Mouse (Mus musculus): ENCODE results near the gene Trim26.
"Not testable (repeated sequence)": the region's sequence is repeated elsewhere in the genome, so short reads cannot be mapped to it uniquely, and the experiment has no call there.

Gene Trim26

DNA sequence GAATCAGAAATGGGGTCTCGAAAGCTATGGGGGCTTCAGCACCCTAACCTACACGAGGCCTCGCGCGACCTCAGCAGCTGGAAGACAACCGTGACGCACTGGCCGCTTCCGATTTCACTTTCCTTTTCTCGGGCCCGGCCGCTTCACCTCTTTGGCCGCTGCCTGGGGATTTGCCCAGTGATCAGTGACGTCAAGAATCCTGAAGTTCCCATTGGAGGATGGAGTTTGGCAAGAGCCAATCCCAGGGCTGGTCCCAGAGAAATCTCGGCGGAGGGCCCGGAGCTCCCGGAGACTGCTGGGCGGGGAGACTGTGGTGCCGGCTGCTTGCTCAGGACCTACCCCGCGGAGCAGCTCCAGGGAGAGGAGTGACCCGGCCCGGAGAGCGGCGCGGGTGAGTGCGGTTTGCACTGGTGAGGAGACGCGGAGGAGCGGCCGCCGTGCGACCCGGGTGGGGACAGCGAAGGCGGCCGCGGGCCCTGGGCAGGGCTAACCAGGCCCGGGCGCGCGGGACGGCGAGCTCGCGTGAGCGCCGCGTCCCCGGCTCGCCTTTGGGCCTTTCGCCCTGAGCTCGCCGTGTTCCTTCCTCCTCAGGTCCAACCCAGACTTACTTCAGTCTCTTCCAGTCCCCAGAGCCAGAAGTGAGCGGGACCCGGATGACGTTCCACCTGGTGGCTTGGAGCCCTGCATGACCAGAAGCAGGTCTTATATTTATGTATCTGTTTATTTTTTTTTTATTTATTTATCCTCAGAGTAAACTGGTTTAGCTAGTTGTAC lies at the start of gene Trim26:
Gene Trim26 (plus strand): TSS at position 261 of the 774 bp plus-strand sequence.
- CTCF ChIA-PET, result interaction anchor here (0.7 kb wide), 1 partner anchor 9 kb away, joined by 11 read pairs; no protein-coding TSS in a partner anchor

DNA sequence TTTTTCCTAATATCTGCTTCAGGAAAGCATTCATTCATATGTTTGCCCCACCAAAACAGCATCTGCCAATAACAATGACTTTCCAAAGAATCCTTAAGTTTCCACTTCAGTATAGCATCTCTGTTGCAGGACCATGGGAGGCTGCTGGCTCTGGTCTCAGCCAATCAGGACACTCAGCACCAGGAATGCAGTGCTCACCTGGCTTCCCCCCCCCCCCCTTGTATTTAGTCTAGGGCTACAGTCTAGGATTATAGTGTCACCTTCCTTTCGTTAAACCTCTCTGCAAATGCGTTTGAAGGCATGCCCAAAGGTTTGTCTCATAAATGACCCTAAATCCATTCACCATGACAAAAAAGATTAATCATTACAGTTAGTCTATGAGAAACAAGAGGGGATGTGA lies 48.6 kb upstream of the Trim26 start:
- CTCF ChIA-PET, result no interaction called here

GRCm38 (mm10) chr17:36788801-36789200 lies 48.1 kb upstream of the Trim26 start:
- CTCF ChIA-PET, result interaction anchor here (0.8 kb wide), 1 partner anchor 35 kb away, joined by 3 read pairs; no protein-coding TSS in a partner anchor

GRCm38 (mm10) chr17:36799493-36799892 lies 37.4 kb upstream of the Trim26 start:
- CTCF ChIA-PET, result no interaction called here

DNA sequence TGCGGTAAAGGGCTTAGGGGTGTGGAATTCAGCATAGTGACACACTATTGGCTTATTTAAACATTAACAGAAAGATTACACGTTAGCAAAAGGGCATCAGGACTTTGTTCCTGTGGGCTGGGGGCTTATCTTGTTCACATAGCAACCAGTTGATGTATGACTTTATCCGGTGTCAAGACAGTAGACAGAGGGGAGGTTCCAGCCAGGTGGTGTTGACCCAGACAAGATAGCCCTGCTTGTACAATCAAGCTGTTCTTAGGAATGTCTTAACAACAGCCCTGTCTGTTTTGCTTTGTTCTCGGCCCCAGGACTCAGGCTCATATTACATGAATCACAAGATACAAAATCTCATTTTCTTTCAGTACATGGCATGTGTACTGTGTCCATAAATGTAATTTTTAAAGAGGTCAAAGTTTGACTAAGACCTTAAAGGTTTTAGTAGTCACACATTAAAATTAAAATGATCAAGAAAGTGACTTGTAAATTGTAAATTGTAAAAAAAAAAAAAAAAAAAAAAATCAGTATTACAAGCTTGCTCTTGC lies 36.9 kb upstream of the Trim26 start:
- CTCF ChIA-PET, result interaction anchor here (0.6 to 0.7 kb wide), 2 partner anchors 34 to 140 kb away, joined by 5 to 8 read pairs; no protein-coding TSS in a partner anchor

DNA sequence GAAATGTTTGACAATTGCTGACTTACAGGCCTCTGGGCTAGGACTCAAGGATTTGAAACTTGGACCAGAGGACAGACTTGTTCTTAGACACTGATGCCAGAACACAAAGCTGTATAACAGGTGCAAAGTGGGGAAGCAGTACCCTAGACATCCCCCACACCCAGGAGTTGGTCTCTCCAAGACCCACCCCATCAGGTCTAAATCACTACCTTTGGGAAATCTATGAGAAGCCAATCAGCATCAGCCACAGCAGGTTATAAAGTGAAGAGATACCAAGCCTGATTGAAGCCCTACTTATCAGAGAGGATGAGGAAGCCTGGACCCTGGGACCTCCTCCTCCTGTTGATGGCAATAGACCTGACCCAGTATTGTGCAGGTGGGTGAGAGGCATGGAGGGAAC lies 25.1 kb upstream of the Trim26 start, which contains the start of gene H2-M10.6:
Gene H2-M10.6 (plus strand): TSS at position 301 of the 400 bp plus-strand sequence.
- CTCF ChIA-PET, result no interaction called here

DNA sequence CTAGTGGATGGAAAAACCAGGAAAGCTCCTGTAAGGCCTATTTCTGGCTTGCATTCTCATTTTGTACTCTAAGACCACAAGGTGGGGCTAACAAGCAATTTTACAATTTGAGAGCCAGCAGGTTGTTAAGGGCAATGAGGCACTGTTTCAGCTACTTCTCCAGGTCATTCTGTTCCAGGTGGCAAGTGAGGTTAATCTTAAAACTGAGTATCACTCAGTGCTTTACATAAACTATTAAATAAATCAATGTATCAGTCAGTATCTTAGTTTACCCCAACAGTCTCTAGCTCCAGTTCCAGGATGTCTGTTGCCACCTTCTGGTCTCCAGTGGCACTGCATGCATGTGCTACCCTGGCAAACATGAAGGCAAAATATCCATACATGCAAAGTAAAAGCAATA lies 12.9 kb upstream of the Trim26 start:
- CTCF ChIA-PET, result interaction anchor here (0.6 to 1.1 kb wide), 3 partner anchors 31 to 379 kb away, joined by 3 to 7 read pairs (median 3); no protein-coding TSS in a partner anchor

GRCm38 (mm10) chr17:36825525-36825924 lies 11.4 kb upstream of the Trim26 start:
- CTCF ChIA-PET, result interaction anchor here (0.6 kb wide), 1 partner anchor 20 kb away, joined by 5 read pairs; no protein-coding TSS in a partner anchor

GRCm38 (mm10) chr17:36826002-36826401 lies 10.9 kb upstream of the Trim26 start:
- CTCF ChIA-PET, result not testable (repeated sequence)

- CTCF ChIA-PET, result interaction anchor here (0.6 kb wide), 1 partner anchor 8 kb away, joined by 11 read pairs; the partner anchor contains the start of gene Trim26
These were observed 8.4 kb upstream of the Trim26 start for GRCm38 (mm10) chr17:36828488-36828887.

DNA sequence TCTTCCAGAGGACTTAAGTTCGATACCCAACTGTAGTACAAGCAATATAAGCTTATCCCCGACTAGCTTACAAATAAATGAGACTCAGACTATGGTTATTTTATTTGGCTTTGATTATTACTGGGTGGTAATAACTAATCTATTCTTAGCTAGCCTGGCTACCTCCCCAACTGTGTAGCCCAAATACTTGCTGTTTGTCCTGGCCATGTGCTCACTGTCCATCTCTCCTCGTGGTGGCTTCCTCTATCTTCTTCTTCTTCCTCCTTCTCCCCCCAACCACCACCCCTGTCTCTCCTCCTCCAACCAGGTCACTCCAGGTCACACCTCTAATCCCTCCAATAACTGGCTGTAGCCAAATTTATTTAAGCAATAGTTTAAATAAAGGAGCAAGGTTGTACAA lies 6.5 kb upstream of the Trim26 start:
- CTCF ChIA-PET, result no interaction called here

GRCm38 (mm10) chr17:36832694-36833093 lies 4.2 kb upstream of the Trim26 start:
- CTCF ChIA-PET, result no interaction called here

DNA sequence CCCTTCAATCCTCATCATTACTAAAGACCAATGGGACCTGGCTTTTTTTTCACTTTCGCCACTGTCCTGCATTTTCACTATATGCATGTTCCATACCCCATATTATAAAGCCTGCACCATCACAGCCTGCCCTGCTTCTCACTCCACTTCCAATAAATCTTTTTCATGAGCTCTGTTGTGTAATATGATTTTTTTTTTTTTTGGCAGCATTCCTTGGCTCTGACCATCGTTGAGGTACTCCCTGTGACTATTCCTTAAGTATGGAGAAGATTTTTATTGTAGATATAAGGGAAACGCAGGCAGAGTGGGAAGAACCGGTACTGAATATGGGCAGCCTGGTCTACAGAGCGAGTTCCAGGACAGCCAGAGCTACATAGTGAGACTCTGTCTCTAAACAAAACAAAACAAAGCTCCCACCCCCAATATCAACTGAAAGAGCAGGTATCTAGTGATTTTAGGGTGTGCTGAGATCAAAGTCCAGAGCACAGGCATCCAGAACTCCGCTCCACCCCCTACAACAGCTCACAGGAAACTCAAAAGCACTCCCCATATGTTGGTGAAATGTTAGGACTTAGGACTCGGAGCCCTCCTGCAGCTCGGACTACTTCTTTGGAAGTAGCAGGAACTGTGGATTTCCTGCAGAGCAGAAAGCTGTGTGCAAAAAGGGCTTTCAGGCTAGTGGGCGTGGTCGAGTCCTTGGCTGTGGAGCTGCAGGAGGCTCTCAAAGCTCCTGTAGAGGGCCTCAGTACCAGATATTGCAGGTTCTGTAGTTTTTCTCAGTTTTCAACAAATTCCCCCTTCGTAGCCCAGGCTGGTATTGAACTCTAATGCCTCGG lies 1.1 kb upstream of the Trim26 start:
- CTCF ChIA-PET, result interaction anchor here (0.5 kb wide), 1 partner anchor 520 kb away, joined by 6 read pairs; no protein-coding TSS in a partner anchor

DNA sequence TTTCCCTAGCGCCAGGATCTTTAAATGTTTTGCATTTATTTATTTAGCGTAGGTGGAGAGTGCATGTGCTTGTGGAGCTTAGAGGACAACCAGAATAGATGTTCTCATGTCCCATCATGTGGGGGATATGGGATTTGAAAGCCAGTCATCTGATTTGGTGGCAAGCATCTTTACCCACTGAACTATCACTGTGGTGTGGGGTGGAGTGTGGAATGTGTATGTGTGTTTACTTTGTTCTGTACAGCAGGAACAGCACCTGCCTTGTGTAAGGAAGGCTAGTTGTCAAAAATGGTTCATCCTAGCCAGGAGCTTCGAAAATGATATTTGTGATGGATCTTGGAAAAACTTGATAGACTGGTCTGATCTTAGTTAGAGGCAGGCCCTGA lies 514 bp upstream of the Trim26 start:
- CTCF ChIA-PET, result interaction anchor here (0.7 kb wide), 1 partner anchor 8 kb away, joined by 11 read pairs; no protein-coding TSS in a partner anchor

DNA sequence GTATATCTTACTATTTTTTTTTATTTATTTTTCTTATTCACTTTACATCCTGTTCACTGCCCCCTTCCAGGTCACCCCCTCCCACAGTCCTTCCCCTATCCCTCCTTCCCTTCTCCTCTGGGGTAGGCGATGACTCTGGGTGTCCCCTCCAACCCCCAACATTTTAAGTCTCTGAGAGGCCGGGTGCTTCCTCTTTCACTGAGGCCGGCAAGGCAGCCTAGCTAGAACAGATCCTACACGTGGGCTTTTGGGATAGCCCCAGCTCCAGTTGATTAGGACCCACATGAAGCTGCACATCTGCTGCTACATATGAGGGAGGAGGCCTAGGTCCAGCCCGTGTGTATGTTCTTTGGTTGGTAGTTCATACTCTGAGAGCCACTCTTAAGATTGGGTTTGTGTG lies 2.1 kb downstream of the Trim26 start:
- CTCF ChIA-PET, result no interaction called here

- CTCF ChIA-PET, result no interaction called here
These were observed 3.0 kb downstream of the Trim26 start for GRCm38 (mm10) chr17:36839931-36840330.

DNA sequence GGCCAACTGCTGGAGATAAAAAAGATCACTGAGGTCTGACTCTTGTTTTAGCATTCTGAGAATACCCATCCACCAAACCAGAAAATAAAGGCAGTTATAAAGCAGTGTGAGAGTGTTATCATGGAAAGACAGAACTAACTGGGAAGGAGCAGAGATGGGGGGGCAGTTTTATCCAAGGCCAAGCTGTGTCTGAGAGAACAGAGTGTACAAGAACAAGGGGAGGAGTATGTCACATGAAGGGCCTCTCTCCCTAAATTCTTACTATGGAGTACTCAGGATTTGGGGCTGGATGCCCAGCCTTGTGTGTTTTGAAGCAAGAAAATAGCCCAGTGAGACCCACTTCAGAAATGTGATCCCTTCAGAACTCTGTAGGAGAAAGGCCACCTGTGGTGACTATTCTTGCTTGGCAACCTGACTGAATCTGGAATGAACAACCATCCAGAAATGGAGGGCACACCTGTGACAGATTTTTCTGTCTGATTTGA lies 4.1 kb downstream of the Trim26 start:
- CTCF ChIA-PET, result no interaction called here

GRCm38 (mm10) chr17:36843696-36844095 lies 6.8 kb downstream of the Trim26 start:
- CTCF ChIA-PET, result interaction anchor here (0.6 kb wide), 1 partner anchor 11 kb away, joined by 3 read pairs; no protein-coding TSS in a partner anchor

DNA sequence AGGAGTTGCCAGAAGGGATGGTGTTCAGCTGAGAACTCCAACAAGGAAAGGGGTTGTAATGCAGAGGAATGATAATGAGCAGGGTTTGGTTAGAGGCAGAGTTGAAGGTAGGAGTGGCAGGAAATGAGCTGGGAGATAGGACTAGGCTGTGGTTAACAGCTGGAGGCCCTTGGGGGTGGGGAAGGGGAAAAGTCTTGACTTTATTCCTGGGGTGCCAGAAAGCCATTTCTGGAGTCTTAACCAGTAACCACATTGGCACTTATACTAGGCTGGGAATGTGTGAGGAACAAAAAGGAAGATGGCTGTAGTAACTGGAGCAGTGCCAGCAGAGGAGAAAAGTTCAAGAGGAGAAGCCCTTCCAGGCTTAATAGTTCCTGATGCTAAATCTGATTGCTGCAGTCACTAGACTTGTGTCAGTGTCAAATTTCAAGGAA lies 7.4 kb downstream of the Trim26 start:
- CTCF ChIA-PET, result no interaction called here

DNA sequence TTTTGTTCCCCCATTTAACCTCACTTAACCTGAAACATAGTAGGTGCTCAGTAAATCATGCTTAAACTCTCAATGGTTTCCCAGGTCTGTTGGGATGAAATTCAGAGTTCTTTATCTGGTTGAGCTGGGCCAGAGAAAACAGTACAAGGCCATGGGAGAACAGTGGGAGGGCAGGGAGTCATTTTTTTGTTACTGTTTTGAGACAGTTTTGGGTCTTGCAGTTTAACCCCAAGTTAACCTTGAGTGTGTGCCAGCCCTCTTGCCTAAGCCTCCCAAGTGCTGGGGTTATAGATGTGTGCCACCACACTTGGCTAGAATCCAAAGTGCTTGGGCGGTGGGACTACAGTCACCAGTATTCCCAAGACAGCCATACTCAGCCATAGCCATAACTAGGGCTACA lies 7.8 kb downstream of the Trim26 start:
- CTCF ChIA-PET, result no interaction called here

DNA sequence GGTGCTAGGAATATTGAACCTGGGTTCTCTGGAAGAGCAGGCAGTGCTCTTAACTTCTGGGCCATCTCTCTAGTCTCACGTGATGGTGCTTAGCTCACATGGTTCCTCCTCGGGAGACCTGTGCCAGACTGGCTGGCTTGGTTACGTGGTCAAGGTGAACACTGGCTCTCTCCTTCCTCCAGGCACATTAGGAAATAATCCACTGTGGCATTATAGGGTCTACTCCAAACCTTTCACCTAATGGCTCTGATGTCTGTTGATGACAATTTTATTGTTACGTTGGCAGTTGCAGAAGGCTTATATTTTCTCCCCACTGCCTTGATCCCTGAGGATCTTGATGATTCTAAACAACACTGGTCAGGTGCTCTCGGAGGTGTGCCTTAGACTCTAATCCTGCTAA lies 12.0 kb downstream of the Trim26 start:
- CTCF ChIA-PET, result no interaction called here

- CTCF ChIA-PET, result no interaction called here
These were observed 13.1 kb downstream of the Trim26 start for GRCm38 (mm10) chr17:36849992-36850391.

Measured in spleen, embryonic (tissue).